Mouse (Mus musculus) olfactory bulb, adult 2 months (tissue): ENCODE results near the gene Qdpr.

Experiments used
- CTCF ChIP-seq: fragments of 200-500 bp; IDR thresholded peaks from 2 replicates; pipeline ENCODE4 v1.5.1; 2012; ENCODE audit warnings: low read depth, mild to moderate bottlenecking, low read length, moderate library complexity; ENCODE audit not compliant: insufficient read depth
- POLR2A ChIP-seq: fragments of 200-500 bp; IDR thresholded peaks from 2 replicates; pipeline ENCODE4 v1.6.1; 2012; ENCODE audit warnings: mild to moderate bottlenecking, low read depth, low read length, moderate library complexity; ENCODE audit not compliant: insufficient read depth

GRCm38 (mm10) chr5:45475771-45476170, 25.7 kb upstream of the Qdpr start:
- TF ChIP-seq CTCF (no peak), POLR2A (no peak)
